Mouse (Mus musculus) gastrocnemius, adult 8-10 months (tissue): ENCODE results near the gene Elmo1. TPM values are rescaled to one million over a fixed set of nuclear protein-coding genes. Genes with fewer than 3 reads are reported as not detected.

Experiments used
- DNase-seq, 2 experiments: peaks; one replicate each; pipeline ENCODE4 v3.0.0; 2022; ENCODE audit warnings: low spot score in 2 of 2
- total RNA-seq, 4 experiments: library from RNA; stranded (reverse); gene quantifications; 2 replicates each; pipeline ENCODE4 v1.2.4; 2022

Gene Elmo1
- total RNA-seq, 4 experiments from 2014 or later, result 1.3 to 3.7 (median 2.4) TPM

GRCm38 (mm10) chr13:20121385-20122043, 31.1 kb downstream of the Elmo1 start:
- no peak for DNase-seq

- no peak for DNase-seq
Observed at GRCm38 (mm10) chr13:20123975-20124374, 33.6 kb downstream of the Elmo1 start.

GRCm38 (mm10) chr13:20124965-20125364, 34.6 kb downstream of the Elmo1 start:
- DNase-seq, result no peak

- DNase-seq, result no peak
Observed at GRCm38 (mm10) chr13:20125845-20126244, 35.4 kb downstream of the Elmo1 start.

GRCm38 (mm10) chr13:20127553-20127952, 37.2 kb downstream of the Elmo1 start:
- DNase-seq, result no peak

- DNase-seq, result no peak
Observed at GRCm38 (mm10) chr13:20128097-20128496, 37.7 kb downstream of the Elmo1 start.

- DNase-seq, result no peak
Observed at GRCm38 (mm10) chr13:20130731-20131130, 40.3 kb downstream of the Elmo1 start.

- DNase-seq, result no peak
Observed at GRCm38 (mm10) chr13:20131322-20131997, 41.1 kb downstream of the Elmo1 start.

GRCm38 (mm10) chr13:20131998-20132371, 41.6 kb downstream of the Elmo1 start:
- no peak for DNase-seq

GRCm38 (mm10) chr13:20133602-20134394, 43.4 kb downstream of the Elmo1 start:
- no peak for DNase-seq

GRCm38 (mm10) chr13:20134395-20135225, 44.2 kb downstream of the Elmo1 start:
- DNase-seq, result no peak

GRCm38 (mm10) chr13:20136753-20137152, 46.4 kb downstream of the Elmo1 start:
- no peak for DNase-seq

GRCm38 (mm10) chr13:20138466-20138865, 48.1 kb downstream of the Elmo1 start:
- DNase-seq, result no peak

GRCm38 (mm10) chr13:20139060-20139459, 48.7 kb downstream of the Elmo1 start:
- DNase-seq, result no peak

- no peak for DNase-seq
Observed at GRCm38 (mm10) chr13:20139825-20140665, 49.6 kb downstream of the Elmo1 start.

GRCm38 (mm10) chr13:20142637-20143036, 52.2 kb downstream of the Elmo1 start:
- no peak for DNase-seq

- no peak for DNase-seq
Observed at GRCm38 (mm10) chr13:20146848-20147247, 56.5 kb downstream of the Elmo1 start.

GRCm38 (mm10) chr13:20147736-20148135, 57.3 kb downstream of the Elmo1 start:
- DNase-seq, result no peak

- no peak for DNase-seq
Observed at GRCm38 (mm10) chr13:20150130-20150835, 59.9 kb downstream of the Elmo1 start.
